Mouse (Mus musculus) ES-E14 (cell line): Measurements from ENCODE around the gene Rbp3. TPM values are rescaled to one million over a fixed set of nuclear protein-coding genes. Genes with fewer than 3 reads are reported as not detected.

Experiments used
- DNase-seq: peaks from one replicate; pipeline ENCODE4 v3.0.0-alpha.2; 2013; ENCODE audit warnings: low read depth, low spot score
- H3K27ac ChIP-seq: 2 replicates; pipeline ENCODE4 v1.5.1; 2012; ENCODE audit warnings: low read depth, mild to moderate bottlenecking, low read length, moderate library complexity, mixed read lengths; ENCODE audit not compliant: poor library complexity, insufficient read depth, severe bottlenecking
- H3K36me3 ChIP-seq: 2 replicates; pipeline ENCODE4 v1.6.1; 2012; ENCODE audit warnings: mild to moderate bottlenecking, low read length, moderate library complexity, mixed read lengths; ENCODE audit not compliant: control insufficient read depth, poor library complexity, insufficient read depth, severe bottlenecking
- H3K4me1 ChIP-seq, 2 experiments: fragments of 150-350 bp in 1 of 2; sonication (generic) in 1 of 2; 2 replicates each; pipeline ENCODE4 v1.6.1; 2012; ENCODE audit warnings: low read length in 2 of 2, mild to moderate bottlenecking in 1 of 2, mixed read lengths in 1 of 2; ENCODE audit not compliant: control insufficient read depth in 2 of 2, insufficient read depth in 2 of 2, poor library complexity in 1 of 2
- H3K4me3 ChIP-seq, 2 experiments: fragments of 150-350 bp in 1 of 2; sonication (generic) in 1 of 2; 2 replicates each; pipeline ENCODE4 v1.5.1; 2012; ENCODE audit warnings: low read length in 2 of 2, low read depth in 1 of 2, mild to moderate bottlenecking in 1 of 2, mixed read lengths in 1 of 2; ENCODE audit not compliant: insufficient read depth in 1 of 2, poor library complexity in 1 of 2, severe bottlenecking in 1 of 2
- H3K9ac ChIP-seq: 2 replicates; pipeline ENCODE4 v1.6.1; 2012; ENCODE audit warnings: low read depth, mild to moderate bottlenecking, low read length, mixed read lengths; ENCODE audit not compliant: poor library complexity, insufficient read depth, severe bottlenecking
- H3K9me3 ChIP-seq: fragments of 150-350 bp; sonication (generic); 2 replicates; pipeline ENCODE4 v1.6.1; 2012; ENCODE audit warnings: low read depth, mild to moderate bottlenecking, low read length; ENCODE audit not compliant: control insufficient read depth, insufficient read depth
- CHD2 ChIP-seq: IDR thresholded peaks from 2 replicates; pipeline ENCODE4 v1.6.1; 2014; ENCODE audit warnings: mild to moderate bottlenecking, low read depth, low read length, inconsistent platforms
- HCFC1 ChIP-seq: IDR thresholded peaks from 2 replicates; pipeline ENCODE4 v1.6.1; 2012; ENCODE audit warnings: low read length, inconsistent platforms, borderline replicate concordance; ENCODE audit not compliant: insufficient read depth
- MAFK ChIP-seq: IDR thresholded peaks from 2 replicates; pipeline ENCODE4 v1.6.1; 2014; ENCODE audit warnings: mild to moderate bottlenecking, low read depth, low read length, inconsistent platforms; ENCODE audit not compliant: insufficient read depth
- ZC3H11A ChIP-seq: IDR thresholded peaks from 2 replicates; pipeline ENCODE4 v1.6.1; 2012; ENCODE audit warnings: low read depth, mild to moderate bottlenecking, inconsistent platforms, low read length, borderline replicate concordance
- ZNF384 ChIP-seq: IDR thresholded peaks from 2 replicates; pipeline ENCODE4 v1.6.1; 2012; ENCODE audit warnings: low read depth, low read length, inconsistent platforms
- in situ Hi-C, 2 experiments: fragments of 600-800 bp; cut with MboI; formaldehyde crosslinking; loops; one replicate each; pipeline ENCODE4 v1.15.1; 2025; ENCODE audit warnings: low sequenced_read_pairs in 2 of 2, inconsistent platforms in 1 of 2; ENCODE audit not compliant: unreplicated experiment in 2 of 2
- total RNA-seq: library from RNA; depleted of rRNA; stranded (reverse); fragments of 300-350 nt; gene quantifications from 2 replicates; pipeline ENCODE4 v1.2.3, GENCODE M21; 2012

Rbp3 gene
- total RNA-seq, 1 experiment, result not detected

- H3K4me3 ChIP-seq, result no peak overlapping the region
- no peak overlapping the region for H3K27ac ChIP-seq
- TF ChIP-seq ZC3H11A (no peak), CHD2 (no peak), MAFK (no peak), HCFC1 (no peak), ZNF384 (no peak)
- no peaks in the 10 kb centered on the region for H3K36me3 ChIP-seq
- peak; percentile 53 for DNase-seq
- in situ Hi-C loops, result loop anchor here (10.0 to 25.0 kb wide), 2 partner anchors 247 to 259 kb away; no protein-coding TSS in a partner anchor
- H3K9me3 ChIP-seq, result no peaks in the 10 kb centered on the region
- H3K4me1 ChIP-seq, result no peaks in the 10 kb centered on the region
- no peak overlapping the region for H3K9ac ChIP-seq
Observed at GRCm38 (mm10) chr14:33933778-33934317, 20.0 kb upstream of the Rbp3 start.

GRCm38 (mm10) chr14:33939117-33939516 lies 14.7 kb upstream of the Rbp3 start:
- no peaks in the 10 kb centered on the region for H3K9me3 ChIP-seq
- no peak overlapping the region for H3K27ac ChIP-seq
- DNase-seq, result no peak
- H3K4me1 ChIP-seq, result no peaks in the 10 kb centered on the region
- H3K9ac ChIP-seq, result no peak overlapping the region
- TF ChIP-seq MAFK (no peak), ZNF384 (no peak), ZC3H11A (no peak), CHD2 (no peak), HCFC1 (no peak)
- H3K4me3 ChIP-seq, result no peak overlapping the region
- in situ Hi-C loops, result loop anchor here (10.0 to 25.0 kb wide), 2 partner anchors 252 to 264 kb away; no protein-coding TSS in a partner anchor
- H3K36me3 ChIP-seq, result no peaks in the 10 kb centered on the region

DNA sequence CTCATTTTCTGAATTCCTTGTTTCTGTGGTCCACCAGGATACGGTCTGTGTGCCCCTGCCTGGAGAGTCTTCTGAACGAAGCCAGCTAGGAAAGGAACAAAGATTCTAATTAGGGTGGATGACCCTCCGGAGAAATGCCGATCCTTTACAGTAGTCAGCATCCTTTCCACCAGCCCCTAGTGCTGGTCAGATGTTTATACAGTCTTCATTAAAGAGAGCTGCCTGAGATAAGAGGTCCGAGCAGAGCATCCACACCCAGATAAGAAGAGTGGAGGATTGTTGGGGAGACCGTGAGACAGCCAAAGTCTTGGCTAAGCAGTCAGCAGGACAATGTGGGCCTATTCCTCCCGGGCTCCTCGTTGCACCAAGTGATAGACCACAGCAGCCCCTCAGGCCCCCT lies 13.1 kb upstream of the Rbp3 start, which contains the start of gene Gdf2:
TSS of gene Gdf2 (plus strand) at position 301 of the 400 bp plus-strand sequence.
- Histone ChIP-seq H3K4me1 (no peaks in the 10 kb centered on the region), H3K9me3 (no peaks in the 10 kb centered on the region), H3K27ac (no peak within 1 kb of the TSS), H3K9ac (no peak within 1 kb of the TSS), H3K36me3 (no peaks in the 10 kb centered on the region), H3K4me3 (no peak within 1 kb of the TSS)
- DNase-seq, result no peak
- in situ Hi-C loops, result loop anchor here in 1 of 2 experiments (25.0 kb wide), 1 partner anchor 253 kb away; no protein-coding TSS in a partner anchor
- TF ChIP-seq HCFC1 (no peak), MAFK (no peak), CHD2 (no peak), ZNF384 (no peak), ZC3H11A (no peak)

GRCm38 (mm10) chr14:33942222-33942621 lies 11.6 kb upstream of the Rbp3 start:
- Histone ChIP-seq H3K4me1 (no peaks in the 10 kb centered on the region), H3K36me3 (no peaks in the 10 kb centered on the region), H3K27ac (no peak overlapping the region), H3K9ac (no peak overlapping the region), H3K9me3 (no peaks in the 10 kb centered on the region), H3K4me3 (no peak overlapping the region)
- in situ Hi-C loops, result loop anchor here in 1 of 2 experiments (25.0 kb wide), 1 partner anchor 255 kb away; no protein-coding TSS in a partner anchor
- TF ChIP-seq CHD2 (no peak), MAFK (no peak), ZC3H11A (no peak), ZNF384 (no peak), HCFC1 (no peak)
- DNase-seq, result no peak
